Mouse (Mus musculus) limb, embryonic 10.5 days (tissue): Measurements from ENCODE around the gene Asb12. TPM values are rescaled to one million over a fixed set of nuclear protein-coding genes. Genes with fewer than 3 reads are reported as not detected.

Experiments
- DNase-seq: peaks from one replicate; pipeline ENCODE4 v3.0.0-alpha.2; 2017; ENCODE audit warnings: low spot score
- H3K27ac ChIP-seq: fragments of 300-500 bp; sonication (generic); 2 replicates; pipeline ENCODE4 v1.5.1; 2016; ENCODE audit warnings: mild to moderate bottlenecking
- H3K27me3 ChIP-seq: fragments of 300-500 bp; sonication (generic); 2 replicates; pipeline ENCODE4 v1.6.1; 2016; ENCODE audit warnings: low read depth, mild to moderate bottlenecking; ENCODE audit not compliant: poor library complexity, severe bottlenecking
- H3K36me3 ChIP-seq: fragments of 300-500 bp; sonication (generic); 2 replicates; pipeline ENCODE4 v1.6.1; 2016; ENCODE audit warnings: mild to moderate bottlenecking, moderate library complexity
- H3K4me1 ChIP-seq: fragments of 300-500 bp; sonication (generic); 2 replicates; pipeline ENCODE4 v1.6.1; 2016
- H3K4me3 ChIP-seq: fragments of 300-500 bp; sonication (generic); 2 replicates; pipeline ENCODE4 v1.5.1; 2016; ENCODE audit warnings: mild to moderate bottlenecking, moderate library complexity
- H3K9me3 ChIP-seq: fragments of 300-500 bp; sonication (generic); replicated peaks from 2 replicates; pipeline ENCODE4 v1.6.1; 2016; ENCODE audit warnings: mild to moderate bottlenecking
- WGBS: fragments of 180-500 bp; shearing (Covaris S2); methylation state at CpG from one replicate; pipeline ENCODE4 v1.1.7; 2016; 5-methylcytosine and 5-hydroxymethylcytosine counted together
- polyA plus RNA-seq: library from polyadenylated mRNA; unstranded; fragments of >200 nt; fragmentation: Nextera tagmentation; extraction: Ambion mirVana; gene quantifications from 2 replicates; pipeline ENCODE4 v1.2.1, GENCODE M21; 2016

Asb12 gene
- polyA plus RNA-seq, 1 experiment from 2014 or later = not detected

DNA sequence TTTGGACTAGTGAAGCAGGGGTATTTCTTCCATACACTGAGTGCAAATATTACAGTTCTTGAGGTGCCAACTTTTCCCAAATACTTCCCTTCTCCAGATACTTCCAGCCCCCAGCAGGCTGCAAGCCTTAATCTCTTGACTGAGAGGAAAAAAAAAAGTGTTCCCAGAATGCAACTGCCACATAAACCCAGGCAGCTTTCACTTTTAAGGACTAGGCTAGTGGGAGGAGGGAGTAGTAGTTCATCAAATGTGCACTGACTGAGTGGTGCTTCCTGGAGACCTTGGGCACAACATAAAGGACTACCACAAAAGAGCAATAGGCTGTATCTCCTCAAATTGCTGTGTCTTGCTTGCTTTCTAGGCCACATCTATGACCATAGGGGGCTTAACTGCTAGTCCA, 116.5 kb downstream of the Asb12 start:
- Histone ChIP-seq H3K36me3 (no peaks in the 10 kb centered on the region), H3K4me3 (no peak overlapping the region), H3K27ac (no peak overlapping the region), H3K4me1 (peaks cover 4% of the 10 kb centered on the region; the same call in 1 of the 2 replicates), H3K27me3 (peaks cover 35% of the 10 kb centered on the region), H3K9me3 (no peaks in the 10 kb centered on the region)
- DNase-seq = no peak

DNA sequence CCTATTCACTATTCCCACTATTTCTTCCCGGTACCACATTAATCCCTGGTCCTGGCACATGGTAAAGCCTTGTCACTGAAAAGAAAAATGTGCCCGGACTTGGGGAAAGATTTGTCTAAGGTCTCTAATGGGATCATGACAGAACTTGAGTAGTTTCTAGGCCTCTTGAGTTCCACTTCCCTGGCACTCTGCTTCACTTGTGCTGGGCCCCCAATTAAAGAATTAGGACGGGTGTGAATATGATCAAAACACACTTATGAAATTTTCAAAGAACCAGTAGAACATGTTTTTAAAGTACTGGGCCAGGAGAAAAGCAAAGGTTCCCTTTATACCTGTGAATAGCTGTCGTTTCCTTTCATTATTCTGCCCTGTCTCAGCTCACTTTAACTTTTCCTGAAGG, 119.3 kb downstream of the Asb12 start:
- Histone ChIP-seq H3K36me3 (no peaks in the 10 kb centered on the region), H3K27ac (no peak overlapping the region), H3K27me3 (peaks cover 25% of the 10 kb centered on the region; the same call in 1 of the 2 replicates), H3K9me3 (no peaks in the 10 kb centered on the region), H3K4me1 (peaks cover 4% of the 10 kb centered on the region; the same call in 1 of the 2 replicates), H3K4me3 (no peak overlapping the region)
- 95% methylated on average over 4 of the region's 4 CpGs for WGBS
- DNase-seq = no peak

DNA sequence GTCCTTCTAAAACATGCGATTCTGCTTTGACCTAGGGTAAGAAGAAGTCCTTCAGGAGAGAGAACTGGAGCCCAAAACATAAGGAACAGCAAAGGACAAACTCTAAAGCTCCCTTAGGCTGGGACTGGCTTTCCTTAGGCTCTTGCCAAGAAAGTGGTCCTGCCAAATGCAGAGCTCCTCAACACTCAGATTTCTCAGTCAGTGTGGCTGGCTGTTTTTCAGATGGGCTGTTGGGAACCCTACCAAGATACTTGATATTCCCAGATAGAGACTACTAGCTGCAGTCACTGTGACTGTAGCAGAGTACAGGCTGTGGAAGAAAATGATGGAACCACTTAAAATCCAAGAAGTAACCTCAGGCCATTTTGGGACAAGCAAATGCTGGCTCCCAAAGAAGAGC, 120.6 kb downstream of the Asb12 start:
- DNase-seq = no peak
- WGBS = 94% methylated on average over 1 of the region's 1 CpGs
- Histone ChIP-seq H3K4me3 (no peak overlapping the region), H3K27me3 (peaks cover 16% of the 10 kb centered on the region; the same call in 1 of the 2 replicates), H3K27ac (no peak overlapping the region), H3K4me1 (no peaks in the 10 kb centered on the region), H3K36me3 (no peaks in the 10 kb centered on the region), H3K9me3 (no peaks in the 10 kb centered on the region)

Other genes starting within 250 kb of the Asb12 start
- 10.2 and 11.6 TPM in 2 replicates for gene Amer1, start 113.1 kb downstream of the Asb12 start, polyA plus RNA-seq
- gene Pfn5, start 117 bp upstream of the Asb12 start, polyA plus RNA-seq = not detected in 2 replicates
- 27.1 and 33.5 TPM in 2 replicates for gene Zc4h2, start 100.5 kb upstream of the Asb12 start, polyA plus RNA-seq
- 2.9 and 4.1 TPM in 2 replicates for gene Zc3h12b, start 153.7 kb upstream of the Asb12 start, polyA plus RNA-seq